Mouse (Mus musculus): ENCODE results near the gene Ccp110.

DNA sequence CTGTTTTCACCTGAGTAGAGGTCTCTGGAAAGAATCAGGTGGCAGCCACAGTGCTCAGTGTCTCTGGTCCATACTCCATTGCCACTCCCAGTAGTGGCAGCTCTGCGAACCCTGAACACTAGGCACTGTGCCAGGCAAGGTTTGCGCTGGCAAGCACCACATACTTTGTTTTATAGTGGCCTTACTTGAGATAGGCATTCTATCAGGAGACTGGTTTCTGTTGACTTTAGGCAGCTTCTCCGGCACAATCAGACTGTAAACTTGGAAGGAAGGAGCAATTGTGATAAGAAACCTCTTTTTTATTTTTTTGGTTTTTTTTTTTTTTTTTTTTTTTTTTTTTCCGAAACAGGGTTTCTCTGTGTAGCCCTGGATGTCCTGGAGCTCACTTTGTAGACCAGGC lies 4.3 kb upstream of the Ccp110 start:
- no peak for TF ChIP-seq GATA1 (IDR thresholded peaks at IDR 0.05; ENCODE audit: borderline replicate concordance, low read length)
- TF ChIP-seq FLI1 (IDR thresholded peaks at IDR 0.05; ENCODE audit: low read length), result no peak

Measured in megakaryocyte, embryonic 14.5 days (primary cell).